Mouse (Mus musculus): Measurements from ENCODE around the gene Hcfc1r1.

Gene Hcfc1r1

DNA sequence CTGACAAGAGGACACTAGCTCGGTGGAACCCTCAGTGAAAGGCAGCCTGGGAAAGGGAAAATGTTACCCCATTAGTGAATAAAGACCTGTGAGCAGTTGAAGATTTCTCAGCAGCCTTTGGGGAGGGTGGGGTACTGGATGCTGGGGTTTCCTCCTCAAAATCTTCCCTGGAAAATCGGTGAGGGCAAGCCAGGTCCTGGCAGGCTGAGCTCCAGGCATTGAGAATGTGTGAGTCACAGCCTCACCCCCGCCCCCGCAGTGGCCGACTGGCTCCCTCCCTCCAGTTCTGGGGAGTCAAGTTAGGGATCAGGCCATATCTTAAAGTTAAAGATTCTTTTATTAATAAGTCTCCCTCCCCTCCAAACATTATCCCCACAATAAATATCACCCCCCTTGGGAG is 1.7 kb downstream of the Hcfc1r1 start:
- peak; percentile 77 for DNase-seq (ENCODE audit: low spot score)

DNA sequence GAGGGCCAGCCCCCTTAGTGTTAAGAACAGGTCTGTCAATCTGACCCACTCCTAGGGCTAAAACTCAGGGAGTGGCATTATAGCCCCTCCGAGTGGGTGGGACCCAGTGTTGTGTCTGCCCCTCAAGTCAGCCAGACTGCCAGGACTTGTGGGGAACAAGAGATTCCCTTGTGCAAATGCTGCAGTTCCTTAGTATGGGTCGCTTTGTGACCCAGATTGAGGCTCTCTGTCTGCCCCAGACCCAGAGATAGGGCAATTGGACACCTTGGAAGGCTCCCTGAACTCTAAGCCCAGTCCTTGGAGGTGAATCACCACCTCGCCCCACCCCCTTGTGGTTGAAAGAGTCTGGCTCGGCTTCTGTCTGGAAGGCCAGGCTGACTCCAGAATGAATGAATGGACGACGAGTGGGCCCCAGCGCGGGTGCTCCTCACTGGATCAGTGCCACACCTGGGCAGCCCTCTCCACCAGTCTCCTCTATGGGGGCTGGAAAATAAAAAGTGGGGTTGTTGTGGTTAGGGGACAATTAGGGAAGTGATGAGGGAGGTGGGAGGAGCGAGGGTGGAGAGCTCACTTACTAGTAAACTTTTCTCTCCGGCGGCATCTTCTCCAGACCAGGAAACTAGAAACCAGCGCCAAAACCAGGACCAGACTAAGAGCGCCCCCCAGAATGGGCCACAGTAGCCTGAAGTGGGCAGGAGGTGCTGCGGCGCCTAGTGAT is 2.3 kb downstream of the Hcfc1r1 start:
- peak; percentile 75 for DNase-seq (ENCODE audit: low spot score)

GRCm38 (mm10) chr17:23676473-23677031 is 3.2 kb downstream of the Hcfc1r1 start:
- peak; percentile 84 for DNase-seq (ENCODE audit: low spot score)

DNA sequence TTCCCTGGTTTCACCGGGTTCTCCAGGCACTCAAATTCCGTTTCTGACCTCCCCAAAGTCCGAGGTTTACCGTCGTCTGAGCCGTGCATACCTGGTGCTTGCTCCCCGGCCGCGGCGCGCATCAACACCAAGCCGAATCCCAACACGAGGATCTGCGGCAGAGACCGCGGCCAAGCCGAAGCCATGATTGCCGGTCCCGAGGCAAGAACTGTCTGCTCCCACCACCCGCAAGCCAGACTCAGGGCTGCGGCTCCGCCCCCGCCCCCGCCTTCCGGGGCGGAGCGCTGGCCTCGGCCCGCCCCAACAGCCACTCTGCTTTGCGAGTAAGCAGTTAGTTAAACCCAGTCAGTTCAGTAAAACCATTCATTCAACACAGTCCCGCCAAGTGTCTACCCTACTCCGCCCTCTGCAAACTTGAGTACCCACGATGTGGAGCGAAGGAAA is 3.9 kb downstream of the Hcfc1r1 start, which contains the start of gene Tnfrsf12a:
Gene Tnfrsf12a (minus strand): TSS at position 233 of the 444 bp plus-strand sequence.
- DNase-seq (ENCODE audit: low spot score): peak; percentile 87

GRCm38 (mm10) chr17:23679127-23679835 is 5.9 kb downstream of the Hcfc1r1 start, which contains the start of gene Cldn6:
Gene Cldn6, plus strand, starts transcription at chr17:23679249.
- no peak for DNase-seq (ENCODE audit: low spot score)

- DNase-seq (ENCODE audit: low spot score): no peak
These were observed 6.9 kb downstream of the Hcfc1r1 start for GRCm38 (mm10) chr17:23680336-23680735.

- DNase-seq (ENCODE audit: low spot score): peak; percentile 52
These were observed 7.7 kb downstream of the Hcfc1r1 start for GRCm38 (mm10) chr17:23681086-23681485.

- no peak for DNase-seq (ENCODE audit: low spot score)
These were observed 8.7 kb downstream of the Hcfc1r1 start for GRCm38 (mm10) chr17:23682092-23682491.

DNA sequence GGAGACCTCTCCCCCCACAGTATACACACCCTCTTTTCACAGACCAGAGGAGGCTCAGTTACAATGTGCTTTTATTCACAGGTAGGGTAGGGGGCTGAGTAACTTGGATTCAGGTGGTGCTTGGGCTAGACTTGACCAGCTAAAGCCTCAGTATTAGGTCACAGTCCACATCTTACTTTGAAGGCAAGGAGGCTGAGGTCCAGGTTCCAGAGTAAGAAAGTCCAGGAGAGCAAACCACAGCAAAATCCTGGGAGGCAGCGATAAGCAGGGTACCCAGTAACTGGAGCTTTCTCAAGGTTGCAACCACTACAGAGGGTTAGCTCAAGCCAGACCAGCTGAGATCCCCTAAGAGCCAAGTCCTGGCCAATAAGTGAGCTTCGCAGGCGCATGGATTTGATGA is 9.1 kb downstream of the Hcfc1r1 start:
- no peak for DNase-seq (ENCODE audit: low spot score)

GRCm38 (mm10) chr17:23683226-23683625 is 9.8 kb downstream of the Hcfc1r1 start:
- no peak for DNase-seq (ENCODE audit: low spot score)

GRCm38 (mm10) chr17:23683856-23684672 is 10.7 kb downstream of the Hcfc1r1 start, which contains the start of gene Cldn9:
Gene Cldn9, minus strand, starts transcription at chr17:23684026.
- DNase-seq (ENCODE audit: low spot score): no peak

- no peak for DNase-seq (ENCODE audit: low spot score)
These were observed 21.1 kb downstream of the Hcfc1r1 start for GRCm38 (mm10) chr17:23694491-23694890.

- DNase-seq (ENCODE audit: low spot score): no peak
These were observed 22.4 kb downstream of the Hcfc1r1 start for GRCm38 (mm10) chr17:23695801-23696200.

DNA sequence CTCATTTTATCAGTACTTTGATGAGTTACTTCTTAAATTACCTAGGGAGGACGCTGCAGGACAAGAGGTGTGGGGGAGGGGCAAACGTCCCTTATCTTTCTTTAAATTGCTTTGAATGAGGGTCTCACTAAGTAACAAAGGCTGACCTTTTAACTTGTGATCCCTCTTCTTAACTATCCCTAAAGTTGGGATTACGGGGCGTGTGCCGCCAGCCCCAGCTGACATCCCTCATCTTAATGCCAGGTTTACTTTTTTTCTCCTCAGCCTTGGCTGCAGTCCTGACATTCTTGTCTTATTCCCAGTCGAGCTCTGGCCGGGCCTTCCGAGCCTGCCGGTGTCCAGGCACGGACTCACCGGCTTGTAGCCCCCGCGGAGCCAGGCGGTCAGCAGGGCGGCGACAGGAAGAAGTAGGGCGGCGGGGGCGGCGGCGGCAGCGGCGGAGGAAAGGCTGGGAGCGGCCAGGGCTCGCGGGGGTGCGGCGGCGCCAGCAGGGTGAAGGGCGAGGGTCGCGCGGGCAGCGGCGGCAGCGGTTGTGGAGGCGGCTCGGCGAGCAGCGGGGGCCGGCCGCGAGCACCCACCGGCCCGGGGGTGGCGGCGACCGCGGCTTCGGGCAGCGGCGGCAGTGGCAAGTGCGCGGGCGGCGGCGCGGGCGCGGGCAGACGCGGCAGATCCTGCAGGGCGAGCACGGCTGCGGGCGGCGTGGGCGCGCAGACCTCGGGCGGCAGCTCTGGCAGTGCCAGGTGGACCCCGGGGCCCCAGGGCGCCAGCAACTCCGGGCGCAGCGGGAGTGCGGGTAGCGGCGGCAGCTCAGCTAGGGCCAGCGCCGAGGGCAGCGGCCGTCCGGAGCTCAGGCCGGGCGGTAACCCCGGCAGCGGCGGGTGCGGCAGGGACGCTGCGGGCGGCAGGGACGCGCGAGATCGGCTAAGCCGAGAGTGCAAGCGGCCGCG is 26.0 kb downstream of the Hcfc1r1 start:
- no peak for DNase-seq (ENCODE audit: low spot score)

GRCm38 (mm10) chr17:23700079-23700478 is 26.7 kb downstream of the Hcfc1r1 start:
- DNase-seq (ENCODE audit: low spot score): peak; percentile 90

DNA sequence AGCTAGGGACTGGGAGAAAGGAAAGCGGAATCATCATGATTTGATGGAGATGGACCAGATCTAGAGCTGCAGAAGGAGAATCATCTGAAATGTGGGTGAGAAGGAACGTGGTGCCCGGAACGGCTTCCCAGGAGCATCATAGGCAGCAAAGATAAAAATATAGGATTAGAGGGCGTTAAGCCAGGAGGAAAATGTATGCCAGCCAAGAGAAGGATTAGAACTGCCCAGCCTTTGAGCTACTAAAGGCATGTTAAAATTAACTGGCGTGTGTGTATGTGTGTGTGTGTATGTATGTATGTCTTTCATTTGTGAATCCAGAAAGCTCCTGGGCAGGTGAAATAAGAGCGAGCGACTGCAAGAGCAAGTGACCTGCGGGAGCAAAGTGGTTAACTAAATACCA is 29.9 kb downstream of the Hcfc1r1 start:
- DNase-seq (ENCODE audit: low spot score): no peak

DNA sequence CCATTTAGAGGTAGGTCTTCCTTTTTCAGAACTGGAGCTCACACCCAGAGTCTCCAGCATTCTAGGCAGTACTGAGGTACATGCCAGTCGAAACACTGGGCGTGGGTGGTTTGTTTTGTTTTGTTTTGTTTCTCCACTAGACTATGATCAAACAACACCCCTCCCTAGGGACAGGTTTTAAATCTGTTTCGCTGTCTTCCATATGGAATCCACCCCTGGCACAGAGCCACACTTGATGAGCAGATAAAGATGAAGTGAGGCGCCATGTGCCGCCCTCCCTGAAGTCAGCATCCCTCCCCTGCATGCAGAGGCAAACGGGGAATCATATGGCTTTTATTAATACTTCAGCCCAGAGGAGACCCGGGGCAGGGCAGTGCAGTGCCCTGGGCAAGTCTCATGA is 31.3 kb downstream of the Hcfc1r1 start:
- DNase-seq (ENCODE audit: low spot score): no peak

DNA sequence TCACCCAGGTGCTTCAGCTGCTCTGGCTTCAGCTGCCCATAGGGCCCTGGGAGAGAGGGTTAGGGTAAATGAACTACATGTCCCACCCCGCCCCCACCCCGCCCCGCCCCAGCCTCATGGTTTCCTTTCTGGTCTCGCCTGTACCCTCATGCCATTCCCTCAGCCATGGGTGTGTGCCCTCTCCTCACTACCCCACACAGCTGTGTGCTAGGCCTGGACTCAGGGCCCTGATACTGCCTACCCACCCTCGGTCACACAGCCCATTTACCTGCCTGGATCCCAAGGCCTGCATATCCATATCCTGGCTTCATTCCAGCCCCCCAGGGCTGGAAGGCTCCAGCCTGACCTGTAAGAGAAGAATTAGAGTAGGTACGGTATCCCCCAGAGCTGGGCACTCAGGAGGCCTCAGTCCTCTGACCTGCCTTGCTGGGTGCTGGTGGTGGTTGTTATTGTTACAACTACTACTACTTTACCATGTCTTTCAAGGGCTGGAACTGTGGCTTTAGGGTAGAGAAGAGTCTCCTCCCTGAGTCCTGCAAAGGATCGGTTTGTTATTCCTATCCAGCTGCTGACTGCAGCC is 32.2 kb downstream of the Hcfc1r1 start:
- DNase-seq (ENCODE audit: low spot score): no peak

DNA sequence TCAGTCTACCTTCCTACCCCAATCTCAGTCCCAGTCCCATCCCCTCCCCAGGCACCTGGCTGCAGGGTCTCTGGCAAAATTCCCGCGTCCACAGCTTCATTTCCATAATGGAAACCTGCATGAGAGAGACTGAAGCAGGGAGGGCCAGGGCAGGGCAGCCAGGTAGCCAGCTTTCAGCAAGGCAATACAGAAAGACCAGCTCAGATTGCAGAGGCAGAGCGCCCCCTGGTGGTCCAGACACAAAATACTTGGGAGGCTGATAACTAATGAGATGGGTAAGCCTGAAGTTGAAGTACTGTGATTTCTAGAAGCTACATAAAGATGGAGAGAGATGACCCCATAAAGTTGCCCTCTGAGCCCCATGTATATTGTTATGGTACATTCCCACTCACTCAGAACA is 32.8 kb downstream of the Hcfc1r1 start:
- DNase-seq (ENCODE audit: low spot score): peak; percentile 88

- no peak for DNase-seq (ENCODE audit: low spot score)
These were observed 43.6 kb downstream of the Hcfc1r1 start for GRCm38 (mm10) chr17:23717003-23717402.

- DNase-seq (ENCODE audit: low spot score): no peak
These were observed 46.1 kb downstream of the Hcfc1r1 start for GRCm38 (mm10) chr17:23719455-23719854.

Measured in testis, postnatal 10 days (tissue).